Mouse (Mus musculus) midbrain, embryonic 15.5 days (tissue): ENCODE measurements around the gene Dnal4. TPM values are rescaled to one million over a fixed set of nuclear protein-coding genes. Genes with fewer than 3 reads are reported as not detected.

ENCODE experiments used
- ATAC-seq: fragments of 200-750 bp; cut with Nextera tagmentation; replicated peaks from 2 replicates; pipeline ENCODE4 v1.8.0; 2017; ENCODE audit warnings: moderate TSS enrichment
- H3K27ac ChIP-seq: fragments of 300-500 bp; sonication (generic); 2 replicates; pipeline ENCODE4 v1.5.1; 2015; ENCODE audit warnings: mild to moderate bottlenecking, inconsistent platforms
- H3K27me3 ChIP-seq: fragments of 300-500 bp; sonication (generic); replicated peaks from 2 replicates; pipeline ENCODE4 v1.6.1; 2015; ENCODE audit warnings: inconsistent platforms
- H3K36me3 ChIP-seq: fragments of 300-500 bp; sonication (generic); replicated peaks from 2 replicates; pipeline ENCODE4 v1.6.1; 2015; ENCODE audit warnings: inconsistent platforms
- H3K4me1 ChIP-seq: fragments of 300-500 bp; sonication (generic); 2 replicates; pipeline ENCODE4 v1.6.1; 2015; ENCODE audit warnings: inconsistent platforms
- H3K4me2 ChIP-seq: fragments of 300-500 bp; sonication (generic); 2 replicates; pipeline ENCODE4 v1.6.1; 2015; ENCODE audit warnings: inconsistent platforms, mild to moderate bottlenecking, moderate library complexity
- H3K4me3 ChIP-seq: fragments of 300-500 bp; sonication (generic); 2 replicates; pipeline ENCODE4 v1.5.1; 2015; ENCODE audit warnings: mild to moderate bottlenecking, inconsistent platforms
- H3K9ac ChIP-seq: fragments of 300-500 bp; sonication (generic); 2 replicates; pipeline ENCODE4 v1.6.1; 2015; ENCODE audit warnings: mild to moderate bottlenecking, inconsistent platforms
- H3K9me3 ChIP-seq: fragments of 300-500 bp; sonication (generic); 2 replicates; pipeline ENCODE4 v1.6.1; 2016; ENCODE audit warnings: inconsistent platforms
- WGBS: fragments of 180-500 bp; shearing (Covaris S2); methylation state at CpG from one replicate; pipeline ENCODE4 v1.1.7; 2015; ENCODE audit warnings: mixed read lengths; 5-methylcytosine and 5-hydroxymethylcytosine counted together
- polyA plus RNA-seq: library from polyadenylated mRNA; unstranded; fragments of >200 nt; fragmentation: Nextera tagmentation; extraction: Ambion mirVana; gene quantifications from 2 replicates; pipeline ENCODE4 v1.2.1, GENCODE M21; 2015

Dnal4 gene
- polyA plus RNA-seq, 1 experiment from 2014 or later: 80.6 TPM

- Histone ChIP-seq H3K4me3 (no peak overlapping the region), H3K9ac (no peak overlapping the region), H3K4me2 (no peak overlapping the region), H3K27me3 (0 out of 2 replicates have a peak, but pooled peaks cover 3% of the 10 kb centered on the region), H3K27ac (no peak overlapping the region), H3K4me1 (no peaks in the 10 kb centered on the region; the same call in 1 of the 2 replicates), H3K36me3 (no peaks in the 10 kb centered on the region), H3K9me3 (no peaks in the 10 kb centered on the region)
- WGBS: 74% methylated on average over 12 of the region's 12 CpGs
- ATAC-seq: no peak
These were observed 18.6 kb upstream of the Dnal4 start for GRCm38 (mm10) chr15:79796256-79796655.

- no peak overlapping the region for H3K4me2 ChIP-seq
- H3K27ac ChIP-seq: no peak overlapping the region
- 35% methylated on average over 20 of the region's 20 CpGs for WGBS
- 0 out of 2 replicates have a peak, but pooled peaks cover 3% of the 10 kb centered on the region for H3K27me3 ChIP-seq
- no peaks in the 10 kb centered on the region; the same call in 1 of the 2 replicates for H3K36me3 ChIP-seq
- no peak overlapping the region for H3K9ac ChIP-seq
- H3K4me1 ChIP-seq: no peaks in the 10 kb centered on the region; the same call in 1 of the 2 replicates
- no peak overlapping the region for H3K4me3 ChIP-seq
- H3K9me3 ChIP-seq: no peaks in the 10 kb centered on the region
- ATAC-seq: no peak
These were observed 16.5 kb upstream of the Dnal4 start for GRCm38 (mm10) chr15:79794173-79794572.

GRCm38 (mm10) chr15:79793076-79793475 is 15.4 kb upstream of the Dnal4 start:
- WGBS: 92% methylated on average over 9 of the region's 9 CpGs
- no peak for ATAC-seq
- Histone ChIP-seq H3K27ac (no peak overlapping the region), H3K9me3 (no peaks in the 10 kb centered on the region), H3K4me3 (no peak overlapping the region), H3K36me3 (no peaks in the 10 kb centered on the region; the same call in 1 of the 2 replicates), H3K4me2 (no peak overlapping the region), H3K9ac (no peak overlapping the region), H3K27me3 (0 out of 2 replicates have a peak, but pooled peaks cover 3% of the 10 kb centered on the region), H3K4me1 (peaks cover 1% of the 10 kb centered on the region)

GRCm38 (mm10) chr15:79792455-79792854 is 14.8 kb upstream of the Dnal4 start:
- H3K4me2 ChIP-seq: 0 out of 2 replicates have a peak overlapping the region, but pooled peaks have one; percentile 14
- no peak overlapping the region for H3K9ac ChIP-seq
- WGBS: 28% methylated on average over 19 of the region's 19 CpGs
- no peak overlapping the region for H3K27ac ChIP-seq
- H3K4me3 ChIP-seq: no peak overlapping the region
- ATAC-seq: no peak
- no peaks in the 10 kb centered on the region for H3K9me3 ChIP-seq
- H3K36me3 ChIP-seq: no peaks in the 10 kb centered on the region; the same call in 1 of the 2 replicates
- H3K27me3 ChIP-seq: 0 out of 2 replicates have a peak, but pooled peaks cover 3% of the 10 kb centered on the region
- peaks cover 6% of the 10 kb centered on the region for H3K4me1 ChIP-seq

- Histone ChIP-seq H3K27me3 (0 out of 2 replicates have a peak, but pooled peaks cover 3% of the 10 kb centered on the region), H3K9ac (no peak overlapping the region)
- WGBS: 4% methylated on average over 12 of the region's 12 CpGs
These were observed 13.9 kb upstream of the Dnal4 start for GRCm38 (mm10) chr15:79791502-79791901.

GRCm38 (mm10) chr15:79790905-79791304 is 13.3 kb upstream of the Dnal4 start:
- 0 out of 2 replicates have a peak, but pooled peaks cover 3% of the 10 kb centered on the region for H3K27me3 ChIP-seq
- H3K9me3 ChIP-seq: no peaks in the 10 kb centered on the region
- 83% methylated on average over 6 of the region's 6 CpGs for WGBS
- H3K9ac ChIP-seq: no peak overlapping the region
- H3K4me1 ChIP-seq: peaks cover 6% of the 10 kb centered on the region
- no peaks in the 10 kb centered on the region; the same call in 1 of the 2 replicates for H3K36me3 ChIP-seq
- no peak for ATAC-seq
- H3K4me3 ChIP-seq: no peak overlapping the region
- H3K4me2 ChIP-seq: no peak overlapping the region
- H3K27ac ChIP-seq: no peak overlapping the region

More at GRCm38 (mm10) chr15:79791502-79791901, 13.9 kb upstream of the Dnal4 start:
- no peak overlapping the region for H3K4me3 ChIP-seq
- no peak overlapping the region for H3K27ac ChIP-seq
- no peak overlapping the region for H3K4me2 ChIP-seq
- no peaks in the 10 kb centered on the region for H3K9me3 ChIP-seq
- ATAC-seq: no peak
- peaks cover 6% of the 10 kb centered on the region for H3K4me1 ChIP-seq
- no peaks in the 10 kb centered on the region; the same call in 1 of the 2 replicates for H3K36me3 ChIP-seq

GRCm38 (mm10) chr15:79790111-79790510 is 12.5 kb upstream of the Dnal4 start:
- Histone ChIP-seq H3K9me3 (no peaks in the 10 kb centered on the region), H3K27ac (no peak overlapping the region), H3K4me1 (peaks cover 6% of the 10 kb centered on the region), H3K27me3 (0 out of 2 replicates have a peak, but pooled peaks cover 3% of the 10 kb centered on the region), H3K4me2 (no peak overlapping the region), H3K4me3 (no peak overlapping the region), H3K9ac (no peak overlapping the region), H3K36me3 (no peaks in the 10 kb centered on the region; the same call in 1 of the 2 replicates)
- WGBS: 62% methylated on average over 8 of the region's 8 CpGs
- no peak for ATAC-seq

- Histone ChIP-seq H3K9ac (no peak overlapping the region), H3K4me1 (peaks cover 6% of the 10 kb centered on the region), H3K27me3 (no peaks in the 10 kb centered on the region), H3K36me3 (no peaks in the 10 kb centered on the region; the same call in 1 of the 2 replicates), H3K9me3 (no peaks in the 10 kb centered on the region), H3K27ac (peak overlapping the region; percentile 5; the same call in 1 of the 2 replicates), H3K4me3 (no peak overlapping the region), H3K4me2 (no peak overlapping the region)
- 30% methylated on average over 8 of the region's 8 CpGs for WGBS
- 0 out of 2 replicates have a peak, but pooled peaks have one; percentile 28 for ATAC-seq
These were observed 10.2 kb upstream of the Dnal4 start for GRCm38 (mm10) chr15:79787815-79788214.

- H3K4me1 ChIP-seq: peaks cover 6% of the 10 kb centered on the region
- WGBS: 67% methylated on average over 1 of the region's 1 CpGs
- H3K9ac ChIP-seq: no peak overlapping the region
- H3K27ac ChIP-seq: no peak overlapping the region
- H3K4me2 ChIP-seq: no peak overlapping the region
- H3K27me3 ChIP-seq: no peaks in the 10 kb centered on the region
- ATAC-seq: no peak
- no peaks in the 10 kb centered on the region; the same call in 1 of the 2 replicates for H3K36me3 ChIP-seq
- H3K9me3 ChIP-seq: no peaks in the 10 kb centered on the region
- H3K4me3 ChIP-seq: no peak overlapping the region
These were observed 7.4 kb upstream of the Dnal4 start for GRCm38 (mm10) chr15:79785056-79785455.

GRCm38 (mm10) chr15:79775662-79776061 is 2.0 kb downstream of the Dnal4 start:
- WGBS: 70% methylated on average over 7 of the region's 7 CpGs
- Histone ChIP-seq H3K9ac (no peak overlapping the region), H3K9me3 (no peaks in the 10 kb centered on the region), H3K27ac (no peak overlapping the region), H3K4me2 (no peak overlapping the region), H3K36me3 (no peaks in the 10 kb centered on the region), H3K4me1 (peaks cover 34% of the 10 kb centered on the region), H3K4me3 (no peak overlapping the region), H3K27me3 (no peaks in the 10 kb centered on the region)
- ATAC-seq: no peak

- WGBS: under 1% methylated on average over 50 of the region's 50 CpGs
- H3K27ac ChIP-seq: peak overlapping the region; percentile 66
- H3K36me3 ChIP-seq: no peaks in the 10 kb centered on the region
- H3K9me3 ChIP-seq: no peaks in the 10 kb centered on the region
- H3K27me3 ChIP-seq: no peaks in the 10 kb centered on the region
- ATAC-seq: peak; percentile 98
- peak overlapping the region; percentile 82 for H3K4me2 ChIP-seq
- peaks cover 34% of the 10 kb centered on the region for H3K4me1 ChIP-seq
- peak overlapping the region; percentile 72 for H3K4me3 ChIP-seq
- peak overlapping the region; percentile 73 for H3K9ac ChIP-seq
These were observed 3.3 kb downstream of the Dnal4 start for GRCm38 (mm10) chr15:79774117-79775027.

- Histone ChIP-seq H3K9me3 (no peaks in the 10 kb centered on the region), H3K4me1 (peaks cover 34% of the 10 kb centered on the region), H3K36me3 (no peaks in the 10 kb centered on the region), H3K4me3 (no peak overlapping the region), H3K27me3 (no peaks in the 10 kb centered on the region), H3K9ac (no peak overlapping the region), H3K27ac (no peak overlapping the region), H3K4me2 (no peak overlapping the region)
- no peak for ATAC-seq
- 65% methylated on average over 21 of the region's 21 CpGs for WGBS
These were observed 6.9 kb downstream of the Dnal4 start for GRCm38 (mm10) chr15:79770629-79771240.
